Mouse (Mus musculus) CH12F3 (cell line): ENCODE data around the gene Atg101.

ENCODE experiments used
- in situ Hi-C: fragments of 300-500 bp; cut with MboI; formaldehyde crosslinking; loops from 2 replicates; pipeline ENCODE4 v1.14.3; 2020; ENCODE audit warnings: low sequenced_read_pairs

The Atg101 gene

DNA sequence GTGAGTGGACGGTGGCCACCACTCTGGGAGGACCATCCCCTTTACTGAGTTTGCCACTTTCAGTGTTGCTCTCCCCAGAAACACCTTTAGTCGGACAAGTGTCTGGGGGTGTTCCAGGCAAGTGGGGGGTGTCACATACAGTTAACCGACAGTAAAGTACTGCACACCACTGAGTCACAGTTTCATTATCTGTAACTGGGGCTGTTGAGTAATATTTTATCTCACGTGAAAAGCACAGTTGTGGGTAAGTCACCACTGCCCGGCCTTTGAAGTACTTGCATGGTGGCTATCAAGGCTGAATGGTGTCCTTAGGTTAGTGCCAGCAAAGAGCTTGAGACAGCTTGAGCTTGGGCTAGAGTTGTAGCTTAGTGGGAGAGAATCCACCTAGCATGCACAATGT is 1.6 kb upstream of the Atg101 start:
- in situ Hi-C loops = loop anchor here (5.0 kb wide), 1 partner anchor 45 kb away; no protein-coding TSS in a partner anchor

DNA sequence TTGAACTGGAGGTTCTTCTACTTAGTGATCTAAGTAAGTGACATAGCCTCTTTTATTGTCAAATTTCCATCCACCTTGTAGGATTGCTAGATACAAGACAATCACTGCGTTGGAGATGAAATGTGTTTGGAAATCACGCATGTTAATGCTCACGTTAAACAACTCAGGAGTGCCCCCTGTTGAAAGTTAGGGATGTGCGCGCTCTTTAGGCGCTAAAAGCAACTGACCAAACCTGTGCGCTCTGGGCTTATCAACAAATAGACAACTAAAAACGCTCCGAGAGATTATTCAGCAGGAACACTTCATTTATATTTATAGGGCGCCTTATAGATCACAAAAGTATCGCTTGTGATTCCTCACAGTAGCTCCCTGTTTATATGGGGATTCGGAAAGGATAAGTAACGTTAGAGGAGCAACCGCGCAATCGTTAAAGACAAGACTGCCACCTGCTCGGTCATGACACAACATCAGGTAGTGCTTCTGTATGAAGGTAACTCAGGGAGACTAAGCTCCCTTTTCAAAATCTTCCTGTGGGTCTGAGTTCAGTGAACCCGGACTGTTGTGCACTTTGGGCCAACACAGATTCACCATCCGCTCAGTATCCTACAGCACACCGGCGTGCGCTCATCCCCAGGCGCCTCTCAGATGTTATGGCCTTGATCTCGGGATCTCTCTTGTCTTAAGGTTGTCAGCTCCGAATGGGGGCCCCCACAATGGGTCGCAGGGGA is 725 bp upstream of the Atg101 start:
- in situ Hi-C loops = loop anchor here (5.0 kb wide), 1 partner anchor 46 kb away; no protein-coding TSS in a partner anchor

GRCm38 (mm10) chr15:101286129-101286770 is 2.2 kb downstream of the Atg101 start:
- in situ Hi-C loops = no loop called here

- in situ Hi-C loops = no loop called here
These were observed 3.3 kb downstream of the Atg101 start for GRCm38 (mm10) chr15:101287361-101287760.

GRCm38 (mm10) chr15:101290354-101290753 is 6.3 kb downstream of the Atg101 start:
- in situ Hi-C loops = no loop called here

- in situ Hi-C loops = no loop called here
These were observed 7.9 kb downstream of the Atg101 start for GRCm38 (mm10) chr15:101292012-101292411.

DNA sequence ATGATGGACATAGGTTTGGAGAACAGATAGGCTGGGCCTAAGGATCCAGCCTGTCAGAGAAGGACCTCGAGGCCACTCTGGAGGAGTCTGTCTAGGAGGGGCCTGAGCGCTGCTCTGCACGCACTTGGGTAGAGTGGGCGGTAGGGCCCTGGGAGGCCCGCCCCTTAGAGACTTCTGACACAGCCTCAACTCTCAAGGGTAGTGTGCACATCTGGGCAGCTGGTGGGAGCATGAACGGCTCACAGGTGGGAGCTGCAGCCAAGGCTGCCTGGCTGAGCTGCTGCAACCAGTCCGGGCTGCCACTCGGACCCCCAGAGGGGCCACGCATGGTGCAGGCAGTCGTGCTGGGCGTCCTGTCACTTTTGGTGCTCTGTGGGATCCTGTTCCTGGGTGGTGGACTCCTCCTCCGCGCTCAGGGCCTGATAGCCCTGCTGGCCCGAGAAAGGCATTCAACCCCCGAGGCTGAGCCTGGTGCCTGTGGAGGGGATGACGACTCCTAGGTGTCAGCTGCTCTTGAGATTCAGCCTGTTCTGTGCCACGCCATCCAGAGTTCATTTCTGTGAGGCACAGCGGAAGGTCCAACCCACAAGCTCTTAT is 9.1 kb downstream of the Atg101 start, which contains the start of gene 6030408B16Rik:
Gene 6030408B16Rik, plus strand, starts transcription at position 188 of the 597 bp plus-strand sequence.
- in situ Hi-C loops = no loop called here

GRCm38 (mm10) chr15:101294028-101294894 is 10.2 kb downstream of the Atg101 start:
- in situ Hi-C loops = no loop called here

DNA sequence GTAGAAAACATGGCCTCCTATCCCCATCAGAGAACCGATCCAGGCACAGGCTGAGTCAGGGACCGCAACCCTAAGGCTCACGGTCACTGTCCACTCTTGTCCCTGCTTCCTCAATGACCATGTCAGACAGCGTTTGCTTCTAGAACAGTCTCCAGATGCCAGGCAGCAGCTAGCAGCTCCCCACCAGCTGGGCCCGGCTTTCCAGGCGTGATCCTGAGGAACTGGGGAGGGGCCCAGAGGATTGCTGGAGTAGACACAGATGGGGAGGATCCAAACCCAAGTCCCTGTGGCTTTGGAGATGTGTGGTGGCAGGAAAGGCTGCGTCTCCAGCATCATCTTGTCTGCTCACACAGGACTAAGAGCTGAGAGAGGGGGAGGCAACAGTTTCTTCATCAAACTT is 11.0 kb downstream of the Atg101 start:
- in situ Hi-C loops = no loop called here

- in situ Hi-C loops = no loop called here
These were observed 11.5 kb downstream of the Atg101 start for GRCm38 (mm10) chr15:101295616-101296015.

- in situ Hi-C loops = no loop called here
These were observed 12.0 kb downstream of the Atg101 start for GRCm38 (mm10) chr15:101296091-101296490.

DNA sequence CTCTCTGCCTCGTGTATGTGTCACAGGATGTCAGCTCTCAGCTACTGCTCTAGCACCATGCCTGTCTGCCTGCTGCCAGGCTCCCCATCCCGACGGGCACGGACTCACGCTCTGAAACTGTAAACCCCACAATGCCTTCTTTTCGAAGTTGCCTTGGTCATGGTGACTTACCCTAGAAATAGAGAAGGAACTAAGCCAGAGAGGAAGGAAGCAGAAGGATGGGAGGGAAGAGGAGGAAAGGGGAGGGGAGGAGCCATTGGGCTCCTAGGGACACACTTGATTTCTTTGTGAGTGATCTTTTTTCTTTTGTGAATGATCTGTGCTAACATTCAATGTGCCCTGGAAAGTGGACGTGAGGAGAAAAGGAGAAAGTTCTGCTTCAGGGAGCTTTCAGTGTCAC is 13.9 kb downstream of the Atg101 start:
- in situ Hi-C loops = no loop called here

GRCm38 (mm10) chr15:101298550-101298949 is 14.5 kb downstream of the Atg101 start:
- in situ Hi-C loops = no loop called here

DNA sequence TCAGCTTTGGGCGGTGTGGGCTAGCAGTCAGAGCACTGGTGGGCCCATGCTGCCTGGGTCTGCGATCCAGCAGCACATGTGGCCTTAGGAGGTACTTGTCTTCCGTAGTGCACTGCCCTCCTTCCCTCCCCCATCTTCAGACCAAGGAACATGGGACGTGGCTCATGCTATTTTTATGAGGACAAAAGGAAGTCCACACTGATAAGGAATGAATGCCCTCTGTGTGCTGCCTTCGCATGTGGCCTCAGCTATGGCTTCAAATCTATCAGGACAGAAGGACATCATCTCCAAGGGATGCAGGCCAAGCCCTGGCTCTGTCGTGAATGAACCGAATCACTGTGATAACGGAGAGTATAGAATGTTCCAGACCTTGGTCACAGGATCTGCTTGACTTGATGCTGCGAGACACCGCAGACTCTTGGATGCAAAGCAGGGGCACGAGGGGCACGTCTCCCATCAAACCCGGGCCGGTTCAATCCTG is 15.4 kb downstream of the Atg101 start:
- in situ Hi-C loops = no loop called here

GRCm38 (mm10) chr15:101300128-101300527 is 16.1 kb downstream of the Atg101 start:
- in situ Hi-C loops = no loop called here

- in situ Hi-C loops = no loop called here
These were observed 18.1 kb downstream of the Atg101 start for GRCm38 (mm10) chr15:101302201-101302600.

DNA sequence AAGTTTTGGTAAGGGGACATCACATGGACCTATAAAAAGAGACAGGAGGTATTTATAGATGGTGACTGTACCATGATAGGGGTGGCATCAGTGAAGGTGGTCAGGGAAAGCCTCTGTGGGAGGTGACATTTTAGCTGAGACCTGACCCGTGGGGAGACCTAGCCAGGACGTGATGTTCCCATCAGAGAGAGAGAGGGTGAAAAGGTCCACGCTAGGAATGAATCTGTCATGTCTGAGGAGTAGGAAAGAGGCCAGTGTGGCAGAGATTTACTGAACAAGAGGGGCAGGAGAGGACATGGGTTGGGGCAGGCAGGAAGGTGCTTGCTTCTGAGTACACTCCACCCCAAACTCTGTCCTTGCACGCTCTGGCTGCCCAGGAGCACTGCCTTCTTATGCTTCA is 19.8 kb downstream of the Atg101 start:
- in situ Hi-C loops = no loop called here

DNA sequence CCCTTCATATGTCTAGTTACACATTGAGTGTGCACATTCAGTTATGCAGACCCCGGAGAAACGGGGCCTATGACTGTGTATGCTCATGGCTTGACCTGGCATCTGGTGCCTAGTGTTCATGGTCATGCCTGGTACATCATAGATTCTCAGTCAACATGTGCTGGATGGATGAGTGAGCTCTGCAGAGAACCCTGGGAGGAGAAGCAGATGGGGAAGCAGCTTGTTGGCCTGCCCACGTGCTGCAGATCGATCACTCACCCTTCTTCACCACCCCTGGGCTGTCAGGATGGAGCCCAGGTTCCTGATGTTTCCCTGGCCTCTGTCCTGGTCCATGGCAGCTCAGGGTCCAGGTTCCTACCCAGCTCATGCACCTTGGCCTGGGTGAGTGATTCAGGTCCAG is 22.4 kb downstream of the Atg101 start:
- in situ Hi-C loops = no loop called here

GRCm38 (mm10) chr15:101308440-101309348 is 24.6 kb downstream of the Atg101 start:
- in situ Hi-C loops = no loop called here

DNA sequence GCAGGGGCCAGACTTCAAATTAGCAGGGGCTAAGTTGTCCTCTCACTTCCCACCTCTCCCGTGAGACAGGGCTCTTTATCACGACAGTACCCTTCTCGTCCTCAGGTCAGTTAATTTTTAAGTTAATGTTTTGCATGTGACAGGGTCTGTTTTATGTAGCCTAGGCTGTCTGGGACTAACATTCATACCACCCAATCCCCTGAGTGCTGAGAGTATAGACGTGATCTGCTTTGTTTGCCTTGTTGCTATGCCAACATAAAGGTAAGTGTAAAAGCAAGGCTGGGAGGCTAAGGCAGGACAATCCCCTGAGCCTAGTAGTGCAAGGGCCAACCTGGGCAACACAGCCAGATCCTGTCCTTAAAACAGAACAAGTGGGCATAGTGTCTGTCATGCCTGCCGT is 25.4 kb downstream of the Atg101 start:
- in situ Hi-C loops = no loop called here
